Mouse (Mus musculus): Measurements from ENCODE around the gene Tmprss12. TPM values are rescaled to one million over a fixed set of nuclear protein-coding genes. Genes with fewer than 3 reads are reported as not detected.

Tmprss12 gene
- polyA plus RNA-seq (2017; shearing (Covaris generic)): not detected

GRCm38 (mm10) chr15:100280626-100281025, at the start of gene Tmprss12:
Tmprss12 (plus strand) TSS chr15:100280837.

GRCm38 (mm10) chr15:100304019-100304991, 23.7 kb downstream of the Tmprss12 start, which contains the start of gene Mettl7a1:
Mettl7a1 (plus strand) TSS chr15:100304140.

DNA sequence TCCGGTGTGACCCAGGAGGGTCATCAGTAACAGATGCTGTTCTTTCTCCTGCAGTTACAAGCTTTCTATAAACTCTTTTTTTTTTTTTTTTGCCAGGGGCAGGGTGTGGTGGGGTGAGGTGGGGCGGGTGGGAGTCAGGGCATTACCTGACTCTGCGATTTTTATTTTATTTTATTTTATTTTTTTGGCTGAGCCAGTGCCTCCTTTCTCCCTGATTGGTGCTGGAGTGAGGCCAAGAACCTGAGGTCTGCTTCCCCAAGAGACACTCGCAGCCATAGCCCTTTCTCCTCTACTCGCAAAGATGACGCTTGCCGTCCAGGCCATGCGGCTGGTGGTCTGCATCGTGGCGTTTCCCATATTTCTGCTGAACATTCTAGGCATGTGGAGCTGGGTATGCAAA, 54.0 kb downstream of the Tmprss12 start, which contains the start of gene Mettl7a3:
Gene Mettl7a3, plus strand, starts transcription at position 301 of the 400 bp plus-strand sequence.

Other genes starting within 250 kb of the Tmprss12 start
- gene Dip2b, start 242.2 kb upstream of the Tmprss12 start, polyA plus RNA-seq (2017; shearing (Covaris generic)): 12.2 TPM
- gene Atf1, start 53.0 kb upstream of the Tmprss12 start, polyA plus RNA-seq (2017; shearing (Covaris generic)): 30.8 TPM
- gene Mettl7a1, start 23.3 kb downstream of the Tmprss12 start, polyA plus RNA-seq (2017; shearing (Covaris generic)): 10.3 TPM
- not detected for gene Mettl7a3, start 54.1 kb downstream of the Tmprss12 start, polyA plus RNA-seq (2017; shearing (Covaris generic))
- not detected for gene Methig1, start 72.3 kb downstream of the Tmprss12 start, polyA plus RNA-seq (2017; shearing (Covaris generic))
- not detected for gene Mettl7a2, start 72.4 kb downstream of the Tmprss12 start, polyA plus RNA-seq (2017; shearing (Covaris generic))
- not detected for gene Higd1c, start 83.7 kb downstream of the Tmprss12 start, polyA plus RNA-seq (2017; shearing (Covaris generic))
- not detected for gene Gm5475, start 141.3 kb downstream of the Tmprss12 start, polyA plus RNA-seq (2017; shearing (Covaris generic))
- 37.1 TPM for gene Slc11a2, start 144.2 kb downstream of the Tmprss12 start, polyA plus RNA-seq (2017; shearing (Covaris generic))
- gene Letmd1, start 188.2 kb downstream of the Tmprss12 start, polyA plus RNA-seq (2017; shearing (Covaris generic)): 40.3 TPM
- 3.2 TPM for gene Csrnp2, start 214.7 kb downstream of the Tmprss12 start, polyA plus RNA-seq (2017; shearing (Covaris generic))